Mouse (Mus musculus) urinary bladder, adult 18-20 months (tissue): ENCODE results near the gene Gemin5.
"Not testable (repeated sequence)": the region's sequence is repeated elsewhere in the genome, so short reads cannot be mapped to it uniquely, and the experiment has no call there.

Experiments used
- DNase-seq, 2 experiments: peaks; one replicate each; pipeline ENCODE4 v3.0.0; 2022; ENCODE audit warnings: low spot score in 2 of 2, mixed read lengths in 2 of 2

Gene Gemin5

GRCm38 (mm10) chr11:58116560-58116959 is 51.8 kb downstream of the Gemin5 start:
- DNase-seq = no peak

- no peak for DNase-seq
These were observed 60.5 kb downstream of the Gemin5 start for GRCm38 (mm10) chr11:58107664-58108337.

- no peak for DNase-seq
These were observed 61.3 kb downstream of the Gemin5 start for GRCm38 (mm10) chr11:58107009-58107408.

GRCm38 (mm10) chr11:58104351-58104791 is 64.0 kb downstream of the Gemin5 start:
- no peak for DNase-seq

GRCm38 (mm10) chr11:58103697-58104306 is 64.5 kb downstream of the Gemin5 start, which contains the start of gene Cnot8:
TSS of gene Cnot8 (plus strand) at chr11:58104153.
- peak; percentile 98 to 99 for DNase-seq

- DNase-seq = no peak
These were observed 65.0 kb downstream of the Gemin5 start for GRCm38 (mm10) chr11:58103344-58103653.

GRCm38 (mm10) chr11:58102581-58103343 is 65.6 kb downstream of the Gemin5 start:
- DNase-seq = no peak

GRCm38 (mm10) chr11:58102146-58102545 is 66.2 kb downstream of the Gemin5 start:
- no peak for DNase-seq

GRCm38 (mm10) chr11:58101194-58101720 is 67.1 kb downstream of the Gemin5 start:
- DNase-seq = no peak

GRCm38 (mm10) chr11:58100006-58100405 is 68.3 kb downstream of the Gemin5 start:
- DNase-seq = no peak

- DNase-seq = not testable (repeated sequence)
These were observed 70.0 kb downstream of the Gemin5 start for GRCm38 (mm10) chr11:58098366-58098720.

GRCm38 (mm10) chr11:58097621-58098365 is 70.5 kb downstream of the Gemin5 start:
- peak in 1 of 2 experiments; percentile 34 for DNase-seq

- DNase-seq = peak in 1 of 2 experiments; percentile 16
These were observed 71.3 kb downstream of the Gemin5 start for GRCm38 (mm10) chr11:58096821-58097620.

- DNase-seq = no peak
These were observed 72.2 kb downstream of the Gemin5 start for GRCm38 (mm10) chr11:58096160-58096559.

- no peak for DNase-seq
These were observed 72.8 kb downstream of the Gemin5 start for GRCm38 (mm10) chr11:58095561-58095960.

GRCm38 (mm10) chr11:58094766-58095165 is 73.6 kb downstream of the Gemin5 start:
- no peak for DNase-seq

- DNase-seq = peak; percentile 35 to 43
These were observed 75.3 kb downstream of the Gemin5 start, which contains the start of gene Gm12248 for GRCm38 (mm10) chr11:58093021-58093528. TSS of gene Gm12248 (minus strand) at chr11:58093134.

- no peak for DNase-seq
These were observed 75.8 kb downstream of the Gemin5 start for GRCm38 (mm10) chr11:58092541-58092940.

GRCm38 (mm10) chr11:58081716-58082115 is 86.6 kb downstream of the Gemin5 start:
- no peak for DNase-seq

GRCm38 (mm10) chr11:58077270-58077669 is 91.1 kb downstream of the Gemin5 start:
- DNase-seq = no peak

- DNase-seq = no peak
These were observed 95.4 kb downstream of the Gemin5 start for GRCm38 (mm10) chr11:58072978-58073377.
